Mouse (Mus musculus): ENCODE data around the gene Ttc37. TPM values are rescaled to one million over a fixed set of nuclear protein-coding genes. Genes with fewer than 3 reads are reported as not detected.

Ttc37 gene
- polyA plus RNA-seq, 1 experiment: 15.0 TPM

DNA sequence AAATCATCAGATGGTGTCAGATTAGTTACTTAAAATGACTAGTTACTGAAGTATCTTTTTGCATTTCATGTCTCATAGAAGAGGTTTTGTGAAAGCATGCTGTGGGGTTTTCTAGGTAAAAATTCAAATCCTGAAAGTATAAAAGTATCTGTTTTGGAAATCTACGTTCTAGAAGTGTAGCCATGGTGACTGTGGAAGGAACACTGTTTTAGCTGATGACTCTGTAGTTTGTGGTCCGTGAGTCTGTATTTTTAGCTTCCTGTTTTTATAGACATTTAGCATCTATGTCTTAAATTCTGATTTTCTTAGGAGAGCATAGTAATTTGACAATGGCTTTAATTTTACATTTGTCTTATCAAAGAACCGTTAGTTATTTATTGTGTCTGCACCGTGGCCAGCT, 30.3 kb downstream of the Ttc37 start:
- no peaks in the 10 kb centered on the region for H3K27me3 ChIP-seq (ENCODE audit: control insufficient read depth, insufficient read depth, low read length)
- H3K4me1 ChIP-seq (ENCODE audit: control insufficient read depth, insufficient read depth, low read length): no peaks in the 10 kb centered on the region
- TF ChIP-seq POLR2A (IDR thresholded peaks at IDR 0.05; ENCODE audit: borderline replicate concordance, insufficient read depth, low read length): no peak
- TF ChIP-seq CTCF (IDR thresholded peaks at IDR 0.05; ENCODE audit: borderline replicate concordance, insufficient read depth, low read depth, low read length): no peak
- no peak for DNase-seq
- H3K4me3 ChIP-seq (replicated peaks; ENCODE audit: insufficient read depth, low read depth, low read length): no peak overlapping the region
- H3K27ac ChIP-seq (ENCODE audit: insufficient read depth, low read length): no peak overlapping the region
- 96% methylated on average over 4 of the region's 4 CpGs for WGBS

DNA sequence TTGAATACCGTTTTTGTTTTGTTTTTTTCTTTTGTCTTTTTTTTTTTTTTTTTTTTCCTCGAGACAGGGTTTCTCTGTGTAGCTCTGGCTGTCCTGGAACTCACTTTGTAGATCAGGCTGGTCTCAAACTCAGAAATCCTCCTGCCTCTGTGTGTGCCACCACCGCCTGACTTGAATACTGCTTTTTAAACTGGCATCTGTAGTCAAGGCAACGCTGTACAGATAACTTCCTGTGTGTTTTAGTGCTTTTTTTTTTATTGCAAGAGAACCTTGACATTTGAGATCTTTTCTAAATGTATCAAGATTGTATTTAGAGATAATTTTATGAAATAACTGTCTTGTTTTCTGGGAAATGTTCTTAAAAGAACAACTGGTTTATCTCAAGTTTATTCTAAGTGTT, 33.9 kb downstream of the Ttc37 start:
- no peak for DNase-seq
- Histone ChIP-seq H3K27me3 (ENCODE audit: control insufficient read depth, insufficient read depth, low read length) (no peaks in the 10 kb centered on the region), H3K27ac (ENCODE audit: insufficient read depth, low read length) (no peak overlapping the region), H3K4me1 (ENCODE audit: control insufficient read depth, insufficient read depth, low read length) (no peaks in the 10 kb centered on the region), H3K4me3 (replicated peaks; ENCODE audit: insufficient read depth, low read depth, low read length) (no peak overlapping the region)
- 87% methylated on average over 4 of the region's 4 CpGs for WGBS
- TF ChIP-seq CTCF (IDR thresholded peaks at IDR 0.05; ENCODE audit: borderline replicate concordance, insufficient read depth, low read depth, low read length) (no peak), POLR2A (IDR thresholded peaks at IDR 0.05; ENCODE audit: borderline replicate concordance, insufficient read depth, low read length) (no peak)

DNA sequence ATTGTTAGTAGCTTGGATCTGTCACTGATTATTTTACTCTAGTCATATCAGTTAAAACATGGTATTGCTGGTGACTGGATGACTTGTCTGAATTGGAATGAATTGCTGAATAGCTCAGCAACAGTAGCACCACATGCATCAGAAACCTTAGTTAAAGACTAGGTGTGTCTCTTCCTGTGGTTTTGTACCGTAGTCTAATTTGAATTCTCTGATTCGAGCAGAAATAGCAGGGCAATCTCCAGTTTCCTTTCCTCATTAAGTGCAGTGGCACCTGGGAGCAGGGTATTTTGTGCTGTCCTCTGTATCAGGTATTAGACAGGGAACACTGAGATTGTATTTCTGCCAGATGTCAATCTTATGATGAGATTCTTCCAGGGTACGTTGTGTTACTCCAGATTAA, 40.3 kb downstream of the Ttc37 start:
- Histone ChIP-seq H3K4me3 (replicated peaks; ENCODE audit: insufficient read depth, low read depth, low read length) (no peak overlapping the region), H3K4me1 (ENCODE audit: control insufficient read depth, insufficient read depth, low read length) (no peaks in the 10 kb centered on the region), H3K27ac (ENCODE audit: insufficient read depth, low read length) (no peak overlapping the region), H3K27me3 (ENCODE audit: control insufficient read depth, insufficient read depth, low read length) (no peaks in the 10 kb centered on the region)
- 91% methylated on average over 3 of the region's 3 CpGs for WGBS
- no peak for TF ChIP-seq POLR2A (IDR thresholded peaks at IDR 0.05; ENCODE audit: borderline replicate concordance, insufficient read depth, low read length)
- TF ChIP-seq CTCF (IDR thresholded peaks at IDR 0.05; ENCODE audit: borderline replicate concordance, insufficient read depth, low read depth, low read length): no peak
- DNase-seq: no peak

DNA sequence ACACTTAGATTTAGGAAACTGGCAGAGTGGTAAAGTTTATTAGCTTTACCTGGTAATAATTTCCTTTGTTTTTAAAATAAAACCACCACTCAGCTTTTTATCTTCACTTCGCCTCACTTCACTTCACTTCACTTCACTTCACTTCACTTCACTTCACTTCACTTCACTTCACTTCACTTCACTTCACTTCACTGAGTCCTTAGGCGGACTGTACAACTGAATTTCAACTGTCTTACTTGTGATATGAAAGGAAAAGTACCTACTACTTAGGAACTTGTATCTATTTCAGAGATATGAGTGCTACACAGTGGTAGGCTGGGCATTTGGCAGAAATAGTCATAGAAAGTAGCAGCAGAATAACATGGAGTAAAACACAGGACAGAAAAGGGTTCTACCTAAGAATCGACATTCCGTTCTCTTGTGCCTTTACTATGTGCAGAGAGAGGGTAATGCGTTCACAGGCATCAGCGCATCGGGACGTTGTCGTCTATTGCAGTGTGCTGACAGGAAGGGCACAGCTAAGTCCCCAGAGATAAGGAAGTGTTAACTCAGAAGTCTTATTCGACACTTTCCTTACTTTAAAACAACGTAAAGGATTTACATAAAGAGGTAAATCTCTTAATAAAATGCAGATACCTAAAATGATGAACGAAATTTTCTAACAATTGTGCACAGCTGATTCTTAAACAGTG, 42.7 kb downstream of the Ttc37 start:
- no peaks in the 10 kb centered on the region for H3K27me3 ChIP-seq (ENCODE audit: control insufficient read depth, insufficient read depth, low read length)
- 86% methylated on average over 12 of the region's 12 CpGs for WGBS
- no peaks in the 10 kb centered on the region for H3K4me1 ChIP-seq (ENCODE audit: control insufficient read depth, insufficient read depth, low read length)
- DNase-seq: no peak
- TF ChIP-seq CTCF (IDR thresholded peaks at IDR 0.05; ENCODE audit: borderline replicate concordance, insufficient read depth, low read depth, low read length) (no peak), POLR2A (IDR thresholded peaks at IDR 0.05; ENCODE audit: borderline replicate concordance, insufficient read depth, low read length) (no peak)
- no peak overlapping the region for H3K27ac ChIP-seq (ENCODE audit: insufficient read depth, low read length)
- no peak overlapping the region for H3K4me3 ChIP-seq (replicated peaks; ENCODE audit: insufficient read depth, low read depth, low read length)

DNA sequence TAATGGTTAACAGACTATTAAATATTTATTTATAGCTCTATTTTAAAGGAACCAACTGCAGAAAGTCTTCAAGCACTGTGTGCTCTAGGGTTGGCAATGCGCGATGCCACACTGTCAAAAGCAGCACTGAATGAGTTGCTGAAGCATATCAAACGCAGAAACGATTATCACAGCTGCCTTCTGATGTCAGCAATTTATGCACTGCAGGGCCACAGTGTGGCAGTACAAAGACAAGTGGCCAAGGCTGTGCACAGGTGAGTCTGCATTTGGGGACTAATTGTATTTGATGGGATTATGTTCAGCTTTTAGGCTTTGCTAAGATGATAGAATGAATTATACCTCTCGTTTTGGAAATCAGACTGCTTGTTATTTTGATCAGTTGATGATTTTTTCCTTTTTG, 51.9 kb downstream of the Ttc37 start:
- Histone ChIP-seq H3K27ac (ENCODE audit: insufficient read depth, low read length) (no peak overlapping the region), H3K4me3 (replicated peaks; ENCODE audit: insufficient read depth, low read depth, low read length) (no peak overlapping the region), H3K4me1 (ENCODE audit: control insufficient read depth, insufficient read depth, low read length) (no peaks in the 10 kb centered on the region), H3K27me3 (ENCODE audit: control insufficient read depth, insufficient read depth, low read length) (no peaks in the 10 kb centered on the region)
- TF ChIP-seq CTCF (IDR thresholded peaks at IDR 0.05; ENCODE audit: borderline replicate concordance, insufficient read depth, low read depth, low read length) (peak; percentile 68), POLR2A (IDR thresholded peaks at IDR 0.05; ENCODE audit: borderline replicate concordance, insufficient read depth, low read length) (no peak)
- 58% methylated on average over 5 of the region's 5 CpGs for WGBS
- peak; percentile 22 to 25 for DNase-seq

DNA sequence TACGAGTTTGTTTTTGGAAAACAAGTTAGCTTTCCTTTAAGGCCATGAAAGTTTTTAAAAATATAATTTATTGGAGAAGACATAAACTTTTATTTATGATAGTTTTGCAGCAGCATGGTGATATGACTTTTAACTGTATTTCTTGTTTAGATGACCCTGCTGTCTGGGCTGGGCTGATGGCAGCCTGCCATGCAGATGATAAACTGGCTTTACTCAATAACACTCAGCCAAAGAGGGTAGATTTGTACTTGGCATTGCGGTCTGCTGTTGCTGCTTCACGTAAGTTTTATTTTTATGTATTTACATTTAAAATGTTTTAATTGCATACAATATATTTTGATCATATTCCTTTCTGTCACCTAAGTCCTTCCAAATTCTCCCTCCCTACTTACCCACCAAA, 58.6 kb downstream of the Ttc37 start:
- whole genome bisulfite sequencing: 93% methylated on average over 3 of the region's 3 CpGs
- no peak for TF ChIP-seq POLR2A (IDR thresholded peaks at IDR 0.05; ENCODE audit: borderline replicate concordance, insufficient read depth, low read length)
- no peak for TF ChIP-seq CTCF (IDR thresholded peaks at IDR 0.05; ENCODE audit: borderline replicate concordance, insufficient read depth, low read depth, low read length)
- DNase-seq: no peak
- no peak overlapping the region for H3K27ac ChIP-seq (ENCODE audit: insufficient read depth, low read length)
- H3K27me3 ChIP-seq (ENCODE audit: control insufficient read depth, insufficient read depth, low read length): no peaks in the 10 kb centered on the region
- H3K4me1 ChIP-seq (ENCODE audit: control insufficient read depth, insufficient read depth, low read length): no peaks in the 10 kb centered on the region
- no peak overlapping the region for H3K4me3 ChIP-seq (replicated peaks; ENCODE audit: insufficient read depth, low read depth, low read length)

DNA sequence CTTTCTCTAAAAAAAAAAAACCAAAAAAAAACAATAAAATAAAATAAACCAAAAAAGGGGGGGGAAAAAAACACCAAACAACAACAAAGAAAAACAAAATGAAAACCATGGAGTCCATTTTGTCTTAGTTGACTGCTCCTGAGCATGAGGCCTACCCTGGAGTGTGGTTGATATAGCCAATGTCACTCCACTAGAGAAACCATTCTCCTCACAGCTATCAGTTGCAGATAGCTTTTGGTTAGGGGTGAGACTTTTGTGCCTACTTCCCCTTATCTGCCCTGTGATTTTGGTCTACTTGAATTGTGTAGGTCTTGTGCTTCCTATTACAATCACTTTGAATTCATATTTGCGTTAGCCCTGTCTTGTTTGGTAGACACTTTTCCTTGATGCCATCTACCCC, 59.0 kb downstream of the Ttc37 start:
- WGBS: 97% methylated on average over 1 of the region's 1 CpGs
- Histone ChIP-seq H3K27me3 (ENCODE audit: control insufficient read depth, insufficient read depth, low read length) (no peaks in the 10 kb centered on the region), H3K4me1 (ENCODE audit: control insufficient read depth, insufficient read depth, low read length) (no peaks in the 10 kb centered on the region), H3K27ac (ENCODE audit: insufficient read depth, low read length) (no peak overlapping the region), H3K4me3 (replicated peaks; ENCODE audit: insufficient read depth, low read depth, low read length) (no peak overlapping the region)
- DNase-seq: no peak
- TF ChIP-seq CTCF (IDR thresholded peaks at IDR 0.05; ENCODE audit: borderline replicate concordance, insufficient read depth, low read depth, low read length) (no peak), POLR2A (IDR thresholded peaks at IDR 0.05; ENCODE audit: borderline replicate concordance, insufficient read depth, low read length) (no peak)

DNA sequence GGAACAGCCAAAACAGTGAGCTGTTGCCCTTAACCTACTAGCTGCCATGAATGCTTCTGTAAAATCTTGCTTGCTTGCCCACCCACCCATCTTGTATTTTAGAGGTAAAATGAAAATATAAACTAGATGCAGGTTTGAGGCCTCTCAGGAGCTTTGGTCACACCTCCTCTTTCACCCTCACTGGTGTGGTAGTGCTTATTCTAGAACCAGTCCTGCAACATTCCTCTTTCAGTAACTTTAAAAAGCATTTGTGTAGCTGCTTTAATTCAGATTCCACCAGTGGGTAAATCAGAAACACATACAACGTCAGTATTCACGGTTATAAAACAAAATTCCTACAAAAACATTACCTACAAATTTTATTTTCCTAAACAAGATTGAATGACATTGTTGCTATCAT, 62.1 kb downstream of the Ttc37 start:
- no peak overlapping the region for H3K4me3 ChIP-seq (replicated peaks; ENCODE audit: insufficient read depth, low read depth, low read length)
- H3K4me1 ChIP-seq (ENCODE audit: control insufficient read depth, insufficient read depth, low read length): no peaks in the 10 kb centered on the region
- no peak overlapping the region for H3K27ac ChIP-seq (ENCODE audit: insufficient read depth, low read length)
- 98% methylated on average over 2 of the region's 2 CpGs for WGBS
- H3K27me3 ChIP-seq (ENCODE audit: control insufficient read depth, insufficient read depth, low read length): no peaks in the 10 kb centered on the region
- no peak for DNase-seq
- TF ChIP-seq POLR2A (IDR thresholded peaks at IDR 0.05; ENCODE audit: borderline replicate concordance, insufficient read depth, low read length) (no peak), CTCF (IDR thresholded peaks at IDR 0.05; ENCODE audit: borderline replicate concordance, insufficient read depth, low read depth, low read length) (no peak)
